Mouse (Mus musculus) B cell, adult (primary cell): ENCODE results near the gene Acox1. TPM values are rescaled to one million over a fixed set of nuclear protein-coding genes. Genes with fewer than 3 reads are reported as not detected.

Experiments used
- total RNA-seq: library from RNA; stranded (reverse); gene quantifications from 4 replicates; pipeline ENCODE4 v1.2.4, GENCODE M21; 2023; ENCODE audit not compliant: inconsistent age

The Acox1 gene
- 22.1 to 31.2 TPM (median 24.6 TPM) in 4 replicates for total RNA-seq

DNA sequence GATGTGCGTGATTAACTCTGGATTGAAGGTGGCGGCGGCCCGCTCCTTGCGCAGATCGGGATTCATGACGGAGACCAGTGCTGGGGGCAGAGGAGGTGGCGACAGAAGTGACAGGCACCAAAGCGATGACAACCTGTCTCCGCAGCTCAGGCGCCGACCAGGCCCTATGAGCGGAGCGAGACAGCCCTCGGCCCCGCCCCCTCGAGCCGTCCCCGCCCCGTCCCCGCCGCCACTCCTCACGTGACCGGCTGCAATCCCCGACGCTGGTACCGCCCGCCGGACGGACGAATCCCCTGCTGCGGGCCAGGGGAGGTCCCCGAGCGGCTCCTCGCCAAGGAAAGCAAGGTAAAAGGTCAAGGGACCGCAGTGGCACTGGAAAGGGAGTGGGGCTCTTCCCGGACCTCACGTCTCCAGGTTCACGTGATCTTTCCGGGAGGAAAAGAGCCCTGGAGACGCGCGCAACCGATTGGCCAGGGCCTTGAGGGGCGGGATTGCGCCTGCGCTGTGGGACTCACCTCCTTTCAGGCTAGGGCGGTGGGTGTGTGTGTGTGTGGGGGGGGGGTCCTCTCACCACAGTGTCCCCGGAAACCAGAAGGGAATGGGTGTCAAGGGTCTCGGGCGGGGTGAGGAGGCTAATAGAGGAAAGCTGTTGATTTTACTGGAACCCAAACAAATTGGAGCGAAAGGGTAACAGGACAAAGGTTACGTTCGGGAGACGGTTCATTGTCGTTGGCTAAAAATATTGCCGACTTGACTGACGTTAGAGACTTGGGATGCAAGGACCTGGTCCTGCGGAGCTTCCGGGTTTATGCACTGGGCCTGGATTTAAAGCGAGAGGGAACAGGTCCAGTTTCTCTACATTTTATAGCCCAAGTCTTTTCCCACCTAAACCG, at the start of gene Acox1, which contains the start of gene Ten1:
Gene Acox1 (minus strand): TSS at position 407 of the 893 bp plus-strand sequence.
Gene Ten1 (plus strand): TSS at position 217 of the 893 bp plus-strand sequence.

DNA sequence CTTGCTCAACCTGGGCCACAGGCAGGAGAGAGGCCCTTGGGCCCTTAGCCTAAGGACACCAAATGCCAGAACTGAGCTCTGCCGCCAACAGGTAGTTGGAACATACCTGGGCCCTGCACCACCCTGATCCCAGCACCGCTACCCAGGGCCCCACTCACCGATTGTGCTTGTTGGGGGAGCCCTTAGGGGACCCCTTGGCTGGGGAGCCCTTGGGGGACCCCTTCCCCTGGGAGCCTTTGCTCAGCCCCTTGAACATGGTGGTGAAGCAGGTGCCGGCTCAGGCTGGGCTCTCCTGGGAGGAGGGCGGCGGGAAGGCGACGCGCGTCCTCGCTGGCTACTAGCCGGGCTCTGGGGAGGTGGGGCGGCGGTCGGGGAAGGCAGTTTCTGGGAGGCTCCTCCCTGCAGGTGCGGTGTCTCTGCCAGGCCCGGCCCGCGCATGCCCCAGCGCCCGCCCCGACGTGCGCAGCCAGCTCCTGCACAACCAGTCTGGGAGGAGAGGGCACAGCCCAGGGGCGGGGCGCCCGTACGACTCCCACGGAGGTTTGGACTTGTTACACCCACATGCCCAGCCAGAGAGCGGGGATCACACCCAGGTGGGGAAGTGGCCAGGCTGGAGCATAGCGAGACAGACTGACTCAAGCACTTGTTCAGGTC, 39.0 kb upstream of the Acox1 start, which contains the start of gene Evpl:
Gene Evpl (minus strand): TSS at position 336 of the 654 bp plus-strand sequence.

DNA sequence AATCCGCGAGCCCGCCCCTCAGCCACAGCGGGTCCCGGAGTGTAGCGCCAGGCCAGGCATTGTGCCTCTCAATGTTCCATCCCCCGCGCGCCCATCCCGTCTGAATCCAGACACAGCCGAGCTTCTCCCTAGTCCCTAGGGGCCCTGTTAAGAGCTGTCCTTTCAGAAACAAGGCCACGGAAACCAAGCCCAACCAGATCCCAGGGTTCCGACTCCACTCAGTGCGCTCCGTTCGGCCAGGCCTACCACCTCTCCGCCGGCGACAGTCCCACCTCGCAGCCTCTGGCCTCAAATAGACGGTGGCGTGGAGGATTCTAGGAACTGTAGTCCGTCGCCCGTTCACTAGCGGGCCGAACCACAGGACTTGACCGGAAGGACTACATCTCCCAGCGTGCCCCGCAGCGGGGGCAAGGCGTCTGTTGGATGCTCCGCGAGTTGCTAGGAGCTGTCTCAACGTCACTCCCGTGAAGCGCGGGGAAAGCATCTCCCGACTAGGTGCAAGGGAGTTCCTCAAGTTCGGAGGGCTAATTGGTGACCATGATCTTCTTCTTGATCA, 30.9 kb downstream of the Acox1 start, which contains the start of gene Fbf1:
Gene Fbf1 (minus strand): TSS at position 283 of the 556 bp plus-strand sequence.

DNA sequence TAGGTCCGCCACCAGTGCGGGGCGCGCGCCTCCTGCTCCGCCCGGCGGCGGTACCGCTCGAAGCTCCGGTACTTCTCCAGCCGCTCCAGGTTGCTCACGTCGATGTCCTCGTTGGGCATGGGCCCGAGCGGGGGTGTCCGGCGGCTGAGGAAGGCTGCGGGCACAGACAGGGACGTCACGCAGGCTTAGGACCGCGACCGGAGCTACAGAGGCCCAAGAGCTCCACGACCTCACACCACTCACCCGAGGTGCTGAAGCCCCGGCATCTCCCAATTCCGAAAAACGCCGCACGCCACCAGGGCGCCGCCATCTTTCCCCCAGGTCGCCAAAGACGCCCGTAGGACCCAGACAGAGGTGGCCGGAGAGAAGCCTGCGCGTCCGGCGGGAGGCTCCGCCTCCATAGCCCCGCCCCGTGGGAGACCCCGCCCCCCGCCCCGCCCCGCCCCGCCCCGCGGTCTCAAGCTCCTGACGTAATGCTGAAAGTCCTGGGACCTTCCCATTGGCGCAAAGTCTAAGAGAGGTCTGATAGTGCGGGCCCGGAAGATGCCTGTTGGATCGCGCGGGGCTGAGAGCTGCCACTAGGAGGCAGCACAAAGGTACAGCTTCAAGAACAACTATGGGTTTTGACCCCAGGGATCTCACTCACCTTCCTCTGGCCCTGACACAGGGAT, 60.2 kb downstream of the Acox1 start, which contains the start of gene Mrpl38:
Gene Mrpl38 (minus strand): TSS at position 401 of the 671 bp plus-strand sequence.

DNA sequence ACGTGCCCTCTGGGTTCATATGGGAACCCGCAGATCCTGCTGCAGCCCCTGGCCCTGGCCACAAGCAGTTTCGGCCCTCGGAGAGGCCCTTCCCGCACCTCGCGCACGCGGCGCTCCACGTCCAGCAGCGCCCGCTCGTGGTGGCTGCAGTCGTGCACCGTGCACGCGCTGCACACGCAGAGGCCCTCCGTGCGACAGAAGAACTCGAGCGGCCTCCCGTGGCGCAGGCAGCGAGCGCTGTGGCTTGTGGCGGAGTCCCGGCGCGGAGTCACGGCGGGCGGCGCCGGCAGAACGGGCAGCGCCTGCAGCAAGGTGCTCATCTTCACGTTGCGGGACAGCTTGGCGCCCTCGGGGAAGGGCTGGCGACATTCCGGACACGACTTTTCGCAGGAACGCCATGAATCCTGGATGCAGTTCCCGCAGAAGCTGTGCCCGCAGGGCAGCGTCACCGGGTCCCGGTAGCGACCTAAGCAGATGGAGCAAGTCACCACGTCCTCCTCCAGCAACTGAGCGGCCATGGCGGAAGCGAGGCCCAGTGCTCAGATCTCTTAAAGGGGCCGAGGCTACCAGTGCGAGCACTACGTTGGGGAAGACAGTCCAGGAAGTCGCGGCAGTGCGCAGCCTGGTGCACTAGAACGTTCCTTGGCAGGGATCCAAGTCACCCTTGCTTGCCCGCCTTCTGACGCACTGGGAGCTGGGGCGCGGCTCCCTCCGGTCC, 68.2 kb downstream of the Acox1 start, which contains the start of gene Trim65:
Gene Trim65 (minus strand): TSS at position 641 of the 718 bp plus-strand sequence.

DNA sequence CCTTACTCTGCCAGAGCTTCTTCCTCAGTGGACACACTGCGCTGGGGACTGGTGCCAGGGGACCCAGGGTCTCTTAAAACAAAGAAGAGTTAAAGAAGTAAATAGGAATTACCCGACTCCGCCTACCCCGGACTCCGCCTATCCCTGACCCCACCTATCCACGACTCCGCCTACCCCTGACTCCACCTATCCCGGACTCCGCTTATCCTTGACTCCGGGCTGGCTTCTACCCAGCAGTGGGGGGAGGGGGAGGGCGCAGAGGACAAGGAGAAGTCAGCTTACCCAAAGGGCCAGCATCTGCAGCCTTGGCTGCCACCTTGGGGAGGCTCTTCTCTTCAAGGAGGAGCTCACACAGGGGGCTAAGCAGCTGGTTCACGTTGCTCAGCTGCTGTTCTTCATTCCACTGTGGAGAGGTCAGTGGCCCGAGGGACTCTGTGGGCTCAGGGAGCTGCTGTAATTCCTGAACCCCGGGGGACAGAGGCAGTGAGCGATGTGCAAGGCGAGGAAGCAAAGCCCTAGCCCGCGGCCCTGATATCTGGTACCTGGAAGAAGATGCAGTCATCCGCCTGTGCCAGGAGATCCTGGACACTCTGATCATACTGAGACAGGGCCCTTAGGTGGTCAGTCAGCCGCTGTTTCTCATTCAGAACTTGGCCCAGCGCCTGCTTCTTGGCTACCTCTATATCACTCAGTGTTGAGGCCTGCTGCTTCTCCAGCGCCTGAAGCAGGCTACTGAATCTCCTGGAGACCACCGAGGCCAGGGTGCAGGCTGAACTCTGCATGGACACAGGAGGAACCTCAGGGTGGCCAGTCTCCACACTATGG, 71.5 kb downstream of the Acox1 start, which contains the start of gene Trim47:
Gene Trim47 (minus strand): TSS at position 55 of the 825 bp plus-strand sequence.

Other genes with a start within 250 kb of the Acox1 start
- gene Itgb4, start 224.3 kb downstream of the Acox1 start, total RNA-seq, result 0.19 to 1.2 TPM (median 0.44 TPM) in 4 replicates
- gene Galk1, start 186.3 kb downstream of the Acox1 start, total RNA-seq, result 16.3 to 20.2 TPM (median 18.7 TPM) in 4 replicates
- 3,106 to 3,747 TPM (median 3,372 TPM) in 4 replicates for gene H3f3b, start 171.1 kb downstream of the Acox1 start, total RNA-seq
- 71.4 to 82.5 TPM (median 80.3 TPM) in 4 replicates for gene Unk, start 168.7 kb downstream of the Acox1 start, total RNA-seq
- gene Unc13d, start 121.1 kb downstream of the Acox1 start, total RNA-seq, result 58.7 to 68.2 TPM (median 59.6 TPM) in 4 replicates
- gene Wbp2, start 112.0 kb downstream of the Acox1 start, total RNA-seq, result 249 to 307 TPM (median 282 TPM) in 4 replicates
- 0.54 to 1.4 TPM (median 0.57 TPM) in 3 of 4 replicates, not detected in the other for gene Trim47, start 71.8 kb downstream of the Acox1 start, total RNA-seq
- 35.0 to 42.1 TPM (median 37.0 TPM) in 4 replicates for gene Trim65, start 67.9 kb downstream of the Acox1 start, total RNA-seq
- 53.7 to 79.8 TPM (median 64.1 TPM) in 4 replicates for gene Mrpl38, start 60.2 kb downstream of the Acox1 start, total RNA-seq
- 37.5 to 41.8 TPM (median 39.2 TPM) in 4 replicates for gene Fbf1, start 30.9 kb downstream of the Acox1 start, total RNA-seq
- 43.7 to 50.4 TPM (median 47.7 TPM) in 4 replicates for gene Ten1, start 190 bp downstream of the Acox1 start, total RNA-seq
- gene Evpl, start 39.0 kb upstream of the Acox1 start, total RNA-seq, result 0.09 to 0.26 TPM (median 0.14 TPM) in 4 replicates
- gene Srp68, start 75.2 kb upstream of the Acox1 start, total RNA-seq, result 54.6 to 63.6 TPM (median 60.0 TPM) in 4 replicates
- 0.42 TPM in 1 of 4 replicates, not detected in the others for gene Galr2, start 81.9 kb upstream of the Acox1 start, total RNA-seq
- gene Exoc7, start 108.2 kb upstream of the Acox1 start, total RNA-seq, result 57.5 to 66.5 TPM (median 60.3 TPM) in 4 replicates
- 0.99 to 2.1 TPM (median 1.2 TPM) in 4 replicates for gene Foxj1, start 136.4 kb upstream of the Acox1 start, total RNA-seq
- gene Rnf157, start 214.0 kb upstream of the Acox1 start, total RNA-seq, result 36.7 to 69.1 TPM (median 49.1 TPM) in 4 replicates
- 67.5 to 79.6 TPM (median 71.8 TPM) in 4 replicates for gene Ubald2, start 235.0 kb upstream of the Acox1 start, total RNA-seq